Mouse (Mus musculus): ENCODE measurements around the gene Zc4h2.

GRCm38 (mm10) chrX:95600609-95601008 lies 57.7 kb downstream of the Zc4h2 start:
- TF ChIP-seq POLR2A (IDR thresholded peaks at IDR 0.05; ENCODE audit: low read depth, low read length) (no peak), CTCF (IDR thresholded peaks at IDR 0.05; ENCODE audit: borderline replicate concordance, insufficient read depth, low read length) (no peak)
